Mouse (Mus musculus): ENCODE measurements around the gene Eif5a. TPM values are rescaled to one million over a fixed set of nuclear protein-coding genes. Genes with fewer than 3 reads are reported as not detected.

Gene Eif5a
- total RNA-seq, 2 experiments from 2014 or later, result 402 to 432 TPM

DNA sequence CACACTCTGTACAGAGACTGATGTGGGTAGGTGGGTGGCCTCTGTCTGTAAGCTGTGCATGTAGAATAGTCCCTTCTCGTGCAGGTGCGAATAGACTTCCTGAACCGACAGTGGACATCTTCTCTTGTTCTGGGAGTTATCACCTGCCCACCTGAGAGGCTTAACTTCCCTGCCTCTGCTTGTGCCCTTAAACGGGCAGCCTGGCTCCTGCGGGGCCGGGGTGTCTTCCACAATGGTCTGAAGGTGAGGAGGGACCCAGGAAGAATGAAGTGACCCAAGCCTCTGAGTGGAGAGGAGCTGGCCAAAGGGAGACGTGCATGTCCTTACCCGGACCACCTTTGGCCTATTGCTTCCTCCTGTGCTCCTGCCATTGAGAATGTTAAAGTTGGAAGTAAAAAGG is 11.6 kb downstream of the Eif5a start:
- DNase-seq, result no peak
- intact Hi-C loops (cut with DNase I), result no loop called here

DNA sequence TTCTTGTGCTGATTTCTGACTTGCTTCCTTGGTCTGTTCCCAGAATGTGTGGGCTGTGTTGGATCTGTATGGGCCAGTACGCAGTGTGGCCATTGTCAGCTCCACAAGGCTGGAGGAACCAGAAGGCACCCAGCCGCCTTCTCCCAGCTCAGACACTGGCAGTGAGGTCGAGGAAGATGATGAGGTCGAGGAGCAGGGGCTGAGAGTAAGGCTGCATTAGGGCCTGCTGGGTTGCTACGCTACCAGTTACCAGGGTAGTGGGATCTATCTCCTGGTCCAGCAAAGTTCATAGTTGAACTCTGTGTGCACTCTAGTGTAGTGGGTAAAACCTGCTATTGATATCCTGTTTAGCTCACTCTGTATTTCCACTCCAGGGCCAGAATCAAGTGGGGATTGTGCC is 12.6 kb downstream of the Eif5a start:
- intact Hi-C loops (cut with DNase I), result no loop called here
- no peak for DNase-seq

DNA sequence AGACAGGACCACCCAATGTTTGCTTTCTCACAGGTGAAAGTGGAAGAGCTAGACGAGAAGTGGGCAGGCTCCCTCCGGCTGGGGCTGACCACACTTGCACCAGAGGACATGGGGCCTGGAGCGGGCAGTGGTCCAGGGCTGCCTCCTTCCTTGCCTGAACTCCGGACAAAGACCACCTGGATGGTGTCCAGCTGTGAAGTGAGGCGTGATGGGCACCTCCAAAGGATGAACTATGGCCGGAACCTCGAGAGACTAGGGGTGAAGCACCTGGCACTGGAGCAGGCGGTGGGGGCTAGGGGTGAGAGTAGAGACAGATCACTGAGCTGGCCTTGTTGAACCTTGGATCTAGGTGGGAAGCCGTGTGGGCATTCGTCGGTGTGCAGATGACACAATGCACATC is 13.1 kb downstream of the Eif5a start:
- intact Hi-C loops (cut with DNase I), result no loop called here
- DNase-seq, result no peak

DNA sequence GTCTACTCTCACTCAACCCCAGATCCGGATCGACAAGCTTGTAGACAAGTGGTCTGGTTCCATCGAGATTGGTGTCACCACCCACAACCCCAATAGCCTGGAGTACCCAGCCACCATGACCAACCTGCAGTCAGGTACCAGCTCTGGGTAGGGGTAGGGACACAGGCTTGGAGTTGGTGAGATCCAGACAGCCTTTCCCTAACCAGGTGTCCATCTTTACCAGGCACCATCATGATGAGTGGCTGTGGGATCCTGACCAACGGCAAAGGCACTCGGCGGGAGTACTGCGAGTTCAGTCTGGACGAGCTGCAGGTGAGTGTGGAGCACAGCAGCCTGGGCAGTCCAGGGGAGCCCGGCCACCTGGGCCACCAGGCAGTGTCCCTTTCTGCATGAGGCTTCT is 17.4 kb downstream of the Eif5a start:
- no peak for DNase-seq
- intact Hi-C loops (cut with DNase I), result no loop called here

DNA sequence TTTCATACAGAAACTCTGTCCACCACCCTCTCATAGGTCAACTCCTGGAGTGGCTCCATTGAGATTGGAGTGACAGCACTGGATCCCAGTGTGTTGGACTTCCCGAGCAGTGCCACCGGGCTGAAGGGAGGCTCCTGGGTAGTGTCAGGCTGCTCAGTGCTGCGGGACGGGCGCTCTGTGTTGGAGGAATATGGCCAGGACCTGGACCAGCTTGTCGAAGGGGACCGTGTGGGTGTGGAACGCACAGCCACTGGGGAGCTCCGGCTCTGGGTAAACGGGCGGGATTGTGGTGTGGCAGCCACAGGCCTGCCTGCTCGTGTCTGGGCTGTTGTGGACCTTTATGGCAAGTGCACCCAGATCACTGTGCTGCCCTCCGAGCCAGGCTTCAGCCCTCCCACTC is 18.8 kb downstream of the Eif5a start:
- intact Hi-C loops (cut with DNase I), result no loop called here
- DNase-seq, result no peak

DNA sequence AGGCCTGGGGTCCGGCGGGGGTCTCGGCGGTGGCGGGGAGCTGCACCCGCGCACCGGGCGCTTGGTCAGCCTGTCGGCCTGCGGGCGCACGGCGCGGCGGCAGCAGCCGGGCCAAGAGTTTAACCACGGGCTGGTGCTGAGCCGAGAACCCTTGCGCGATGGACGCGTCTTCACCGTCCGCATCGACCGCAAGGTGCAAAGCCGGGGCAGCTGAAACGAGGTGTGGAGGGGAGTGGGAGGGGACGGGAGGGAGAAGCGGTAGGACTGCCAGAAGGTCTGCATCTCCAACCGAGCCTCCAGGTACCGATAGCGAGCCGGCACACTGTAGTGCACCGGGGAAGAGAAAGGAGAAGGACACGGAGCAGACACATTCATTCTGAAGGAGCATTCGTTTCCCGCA is 19.8 kb downstream of the Eif5a start:
- DNase-seq, result no peak
- intact Hi-C loops (cut with DNase I), result no loop called here

DNA sequence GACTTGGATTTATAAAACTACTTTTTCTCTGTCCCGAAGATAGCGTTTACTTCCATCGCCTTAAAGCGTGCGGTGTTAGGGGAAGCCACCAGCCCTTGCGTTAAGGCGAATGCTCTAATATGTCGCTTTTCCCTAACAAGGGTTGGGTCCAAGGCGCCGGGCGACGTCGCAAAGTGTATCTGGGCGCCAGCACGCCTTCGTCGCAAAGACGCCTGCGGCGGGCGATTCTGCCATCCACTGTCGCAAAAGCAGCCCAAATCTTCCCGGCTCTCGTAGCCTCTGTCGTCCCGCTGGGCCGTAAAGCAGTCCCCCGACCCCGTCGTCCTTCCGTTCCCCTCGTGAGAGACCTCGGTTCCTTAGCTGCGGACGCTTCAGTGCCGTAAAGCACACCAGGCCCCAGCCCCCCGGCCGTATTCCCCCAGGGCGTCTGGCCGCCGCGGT is 20.3 kb downstream of the Eif5a start:
- intact Hi-C loops (cut with DNase I), result no loop called here
- DNase-seq, result peak; percentile 89 to 91

DNA sequence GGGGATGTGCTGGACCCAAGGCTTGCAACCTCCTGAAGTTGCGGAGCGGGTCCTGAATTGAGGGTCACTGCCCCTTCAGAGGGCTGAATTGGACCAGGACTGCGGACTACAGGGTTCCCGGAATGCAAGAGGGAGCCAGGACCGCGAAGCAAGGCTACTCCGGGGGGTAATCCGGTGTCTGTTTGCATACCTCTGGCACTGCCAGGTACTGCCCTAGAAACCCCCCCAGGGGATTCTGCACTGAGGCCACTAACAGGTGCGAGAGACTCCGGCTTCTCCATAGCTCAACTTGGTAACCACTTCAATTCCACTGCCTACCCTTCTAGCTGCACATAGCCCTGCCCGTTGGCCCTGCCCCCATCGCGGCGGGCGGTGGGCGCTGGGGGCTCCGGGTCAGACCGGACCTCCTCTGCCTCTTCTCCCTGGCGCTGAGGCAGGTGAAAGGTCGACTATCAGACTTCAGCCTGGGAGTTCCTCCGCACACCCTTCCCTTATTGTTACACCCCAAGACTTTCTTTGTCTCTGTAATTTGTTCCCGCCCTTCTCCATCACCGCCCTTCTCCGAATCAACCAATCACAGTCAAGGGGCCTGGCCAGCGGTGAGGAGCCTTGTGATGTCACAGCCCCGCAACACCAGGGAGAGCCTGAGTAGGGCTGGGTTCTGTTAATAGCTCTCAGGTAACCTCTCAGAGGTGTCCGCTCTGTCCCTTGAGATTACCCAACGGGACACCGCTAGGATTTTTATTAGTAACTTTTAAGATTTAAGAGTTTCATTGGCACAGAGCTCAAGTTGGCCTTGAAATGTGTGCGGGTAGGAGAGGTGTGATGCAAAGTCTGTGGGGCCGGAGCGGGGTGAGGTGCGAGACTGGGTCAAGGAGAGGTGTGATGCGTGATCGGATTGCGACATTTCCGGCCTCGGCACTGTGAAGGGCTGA is 21.0 kb downstream of the Eif5a start, which contains the start of the genes 2810408A11Rik and Neurl4:
TSS of gene 2810408A11Rik (minus strand) at position 517 of the 935 bp plus-strand sequence.
TSS of gene Neurl4 (plus strand) at position 602 of the 935 bp plus-strand sequence.
- DNase-seq, result peak; percentile 76 to 83
- intact Hi-C loops (cut with DNase I), result no loop called here

DNA sequence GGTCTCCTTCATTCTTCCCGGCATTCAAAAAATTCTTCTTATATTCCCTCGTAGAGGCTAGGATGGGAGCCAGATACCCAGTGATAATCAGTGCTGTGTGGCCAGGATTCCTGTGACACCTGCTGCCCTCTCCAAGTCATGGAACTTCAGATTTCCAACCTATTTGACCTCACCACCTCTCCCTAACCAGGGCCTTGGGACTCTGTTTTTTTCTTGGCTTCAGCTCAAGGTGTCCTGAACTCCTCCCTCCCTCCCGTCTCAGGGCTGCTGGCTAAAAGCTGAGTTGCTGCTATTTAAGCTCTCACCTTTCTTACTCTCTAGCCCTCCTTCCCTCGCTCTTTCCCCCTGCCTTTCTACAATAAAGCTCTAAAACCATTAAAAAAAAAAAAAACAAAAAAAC is 21.9 kb downstream of the Eif5a start:
- intact Hi-C loops (cut with DNase I), result no loop called here

DNA sequence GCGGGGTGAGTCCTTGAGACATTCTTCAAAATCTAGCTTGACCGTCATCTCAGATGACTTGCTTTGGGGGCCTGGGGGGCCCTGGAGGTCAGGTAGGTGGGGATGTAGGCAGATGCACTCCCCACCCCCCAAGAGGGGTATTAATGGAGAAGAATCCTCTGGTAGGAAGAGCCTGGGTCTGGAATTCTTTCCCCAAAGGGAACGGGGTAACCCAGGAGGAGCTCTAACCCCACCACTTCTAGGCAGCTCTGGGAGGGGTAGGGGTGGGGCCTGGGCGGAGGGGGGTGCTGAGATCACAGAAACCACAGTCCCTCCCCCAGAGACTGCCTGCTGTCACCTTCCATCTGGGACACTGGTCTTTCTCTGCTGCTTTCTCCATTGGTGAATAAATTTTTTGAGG is 26.5 kb downstream of the Eif5a start, which contains the start of gene Acap1:
TSS of gene Acap1 (minus strand) at position 249 of the 400 bp plus-strand sequence.
- intact Hi-C loops (cut with DNase I), result no loop called here
- no peak for DNase-seq

More for the DNA sequence above, 21.9 kb downstream of the Eif5a start:
- DNase-seq, result no peak

DNA sequence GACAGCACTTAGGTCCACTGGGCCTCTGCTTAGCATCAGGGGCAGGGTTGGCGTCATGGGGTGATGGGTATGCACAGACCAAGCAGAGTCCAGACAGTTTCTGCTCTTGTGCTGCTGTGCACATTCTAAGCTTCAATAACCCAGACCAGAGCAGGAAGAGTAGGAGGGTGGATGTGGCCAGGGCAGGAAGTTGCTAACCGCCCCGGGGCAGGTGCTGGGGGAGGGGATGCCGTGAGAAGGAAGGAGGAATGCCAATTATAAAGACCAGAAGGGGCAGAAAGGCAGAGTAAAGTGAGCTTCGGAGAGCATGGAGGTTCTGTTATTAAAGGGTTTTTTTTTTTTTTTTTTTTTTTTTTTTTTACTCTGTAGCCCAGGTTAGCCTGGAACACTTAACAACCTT is 27.1 kb downstream of the Eif5a start:
- no peak for DNase-seq
- intact Hi-C loops (cut with DNase I), result no loop called here

DNA sequence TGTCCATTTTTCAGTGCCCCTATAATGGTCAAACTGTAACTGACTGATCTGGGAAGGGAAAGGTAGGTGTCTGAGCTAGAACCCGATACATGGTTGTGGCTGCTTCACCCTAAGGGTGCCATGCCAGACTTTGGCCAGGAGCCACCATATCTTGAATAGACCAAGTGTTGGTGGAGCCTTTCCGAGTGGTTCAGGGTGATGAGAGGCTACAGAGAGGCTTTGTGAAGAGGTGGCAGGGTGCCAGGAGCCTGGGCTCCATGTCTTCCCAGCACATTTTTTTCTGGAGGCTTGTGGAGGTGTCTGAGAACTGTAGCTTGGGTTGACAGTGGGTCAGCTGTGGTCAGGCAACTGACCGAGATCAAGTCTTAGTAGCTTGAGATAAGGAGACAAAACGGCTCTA is 30.3 kb downstream of the Eif5a start:
- intact Hi-C loops (cut with DNase I), result no loop called here
- DNase-seq, result no peak

DNA sequence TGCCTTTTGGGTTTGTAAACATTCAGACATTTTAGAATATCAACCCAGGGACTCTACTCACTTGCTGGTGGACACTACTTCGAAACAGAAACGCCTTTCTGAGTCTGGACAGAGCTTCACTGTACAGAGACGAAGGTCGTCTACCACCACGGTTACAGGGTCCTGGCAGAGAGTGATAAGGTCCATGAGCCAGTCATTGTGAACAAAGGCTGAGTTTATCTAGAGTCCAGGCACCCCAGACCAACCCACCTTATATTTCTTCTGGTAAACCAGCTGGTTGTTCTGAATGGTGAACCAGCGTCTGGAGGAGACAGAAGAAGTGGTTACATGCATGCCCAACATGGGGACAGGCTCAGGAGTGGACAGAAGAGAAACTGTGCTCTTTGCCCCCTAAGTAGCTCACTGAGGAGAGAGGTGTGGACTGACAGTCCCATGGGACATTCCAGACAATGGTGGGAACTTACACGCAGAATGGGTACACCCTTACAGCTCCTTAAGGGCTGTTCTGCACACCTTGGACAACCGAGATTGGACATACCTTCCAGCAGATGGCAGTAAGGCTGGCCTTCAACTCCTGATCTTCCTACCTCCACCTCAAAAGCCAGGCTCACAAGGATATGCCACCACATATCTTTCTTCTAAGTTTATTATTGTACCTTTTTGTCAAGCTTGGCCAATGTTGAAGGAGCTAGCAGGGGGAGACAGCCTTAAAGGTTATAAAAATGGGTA is 34.7 kb downstream of the Eif5a start:
- DNase-seq, result no peak
- intact Hi-C loops (cut with DNase I), result no loop called here

DNA sequence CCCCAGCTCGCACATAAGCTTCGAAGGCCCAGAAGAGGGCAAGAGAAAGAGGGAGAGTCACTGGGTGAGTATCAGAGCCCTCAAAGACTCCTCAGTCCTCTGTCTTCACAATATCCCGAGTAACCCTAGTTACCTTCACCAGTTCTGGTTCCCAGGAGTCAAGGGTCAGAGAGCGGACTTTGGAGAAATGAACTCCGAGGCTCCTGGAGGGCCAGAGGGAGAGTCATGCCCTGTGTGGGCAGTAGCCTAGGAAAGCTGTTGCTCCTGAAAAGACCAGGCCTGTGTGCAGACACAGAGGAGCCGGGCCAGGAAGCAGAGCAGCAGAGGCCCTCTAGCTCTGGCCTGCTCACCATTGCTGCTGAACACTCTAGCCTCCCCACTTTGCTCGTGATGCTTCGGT is 37.1 kb downstream of the Eif5a start:
- DNase-seq, result no peak
- intact Hi-C loops (cut with DNase I), result no loop called here

DNA sequence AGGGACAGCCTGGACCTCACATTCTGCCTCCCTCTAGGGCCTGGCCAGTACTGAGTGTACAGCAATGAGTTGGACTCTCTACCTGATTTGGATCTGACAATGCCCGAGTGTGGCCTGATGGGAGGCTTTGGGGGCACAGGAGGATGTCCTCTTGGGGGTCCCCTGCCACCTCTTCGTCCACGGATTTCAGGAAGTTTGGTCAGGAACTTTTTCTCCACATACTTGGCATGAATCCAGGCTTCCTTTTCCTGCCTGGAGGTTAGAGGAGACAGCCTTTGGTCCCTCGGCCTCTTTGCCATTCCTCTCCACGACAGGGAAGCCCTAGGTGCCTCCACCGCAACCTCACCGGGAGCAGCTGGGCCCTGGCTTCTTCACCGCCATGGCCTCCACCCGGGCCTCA is 37.5 kb downstream of the Eif5a start:
- intact Hi-C loops (cut with DNase I), result no loop called here
- no peak for DNase-seq

DNA sequence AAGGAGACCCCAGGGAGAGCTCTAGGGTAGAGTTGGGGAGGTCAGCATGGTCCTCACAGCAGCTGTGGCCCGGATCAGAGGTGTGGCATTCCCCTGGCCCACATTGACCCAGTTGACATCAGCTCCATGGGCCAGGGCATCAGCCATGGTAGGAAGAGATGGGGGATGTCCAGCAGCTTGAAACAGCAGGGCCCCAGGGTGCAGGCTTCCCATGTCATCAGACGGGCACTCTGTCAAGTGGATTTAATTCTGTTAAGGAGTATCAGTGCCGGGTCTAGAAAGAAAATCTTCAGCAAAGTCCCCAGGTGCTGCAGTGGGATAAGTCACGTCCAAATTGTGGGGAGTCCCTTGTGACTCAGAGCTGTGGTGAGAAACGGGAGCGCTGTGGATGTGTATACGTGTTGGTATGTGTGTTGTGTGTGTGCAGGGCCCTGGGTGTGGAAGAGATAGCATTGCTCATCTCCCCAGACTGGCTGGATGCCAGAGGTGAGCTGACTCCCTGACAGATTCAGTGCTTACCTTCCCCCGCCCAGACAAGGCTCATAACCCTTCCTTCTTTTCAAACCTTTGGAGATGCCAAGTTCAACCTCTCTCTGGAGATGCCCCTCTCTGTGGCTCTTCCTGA is 38.1 kb downstream of the Eif5a start:
- intact Hi-C loops (cut with DNase I), result no loop called here
- no peak for DNase-seq

DNA sequence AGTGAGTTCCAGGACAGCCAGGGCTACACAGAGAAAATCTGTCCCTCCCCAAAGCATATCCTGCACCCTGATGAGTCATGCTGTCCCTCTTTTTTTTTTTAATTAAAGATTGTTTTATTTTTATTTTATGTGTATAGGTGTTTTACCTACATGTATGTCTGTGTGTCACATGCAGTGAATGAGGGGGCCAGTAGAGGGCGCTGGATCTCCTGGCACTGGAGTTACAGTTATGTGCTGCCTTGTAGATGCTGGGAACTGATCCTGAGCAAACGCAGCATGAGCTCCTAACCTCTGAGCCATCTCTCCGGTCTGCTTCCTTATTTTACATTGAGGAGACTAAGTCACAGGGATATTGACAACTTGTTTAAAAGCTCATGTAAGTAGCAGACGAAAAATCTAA is 38.7 kb downstream of the Eif5a start:
- DNase-seq, result no peak
- intact Hi-C loops (cut with DNase I), result no loop called here

DNA sequence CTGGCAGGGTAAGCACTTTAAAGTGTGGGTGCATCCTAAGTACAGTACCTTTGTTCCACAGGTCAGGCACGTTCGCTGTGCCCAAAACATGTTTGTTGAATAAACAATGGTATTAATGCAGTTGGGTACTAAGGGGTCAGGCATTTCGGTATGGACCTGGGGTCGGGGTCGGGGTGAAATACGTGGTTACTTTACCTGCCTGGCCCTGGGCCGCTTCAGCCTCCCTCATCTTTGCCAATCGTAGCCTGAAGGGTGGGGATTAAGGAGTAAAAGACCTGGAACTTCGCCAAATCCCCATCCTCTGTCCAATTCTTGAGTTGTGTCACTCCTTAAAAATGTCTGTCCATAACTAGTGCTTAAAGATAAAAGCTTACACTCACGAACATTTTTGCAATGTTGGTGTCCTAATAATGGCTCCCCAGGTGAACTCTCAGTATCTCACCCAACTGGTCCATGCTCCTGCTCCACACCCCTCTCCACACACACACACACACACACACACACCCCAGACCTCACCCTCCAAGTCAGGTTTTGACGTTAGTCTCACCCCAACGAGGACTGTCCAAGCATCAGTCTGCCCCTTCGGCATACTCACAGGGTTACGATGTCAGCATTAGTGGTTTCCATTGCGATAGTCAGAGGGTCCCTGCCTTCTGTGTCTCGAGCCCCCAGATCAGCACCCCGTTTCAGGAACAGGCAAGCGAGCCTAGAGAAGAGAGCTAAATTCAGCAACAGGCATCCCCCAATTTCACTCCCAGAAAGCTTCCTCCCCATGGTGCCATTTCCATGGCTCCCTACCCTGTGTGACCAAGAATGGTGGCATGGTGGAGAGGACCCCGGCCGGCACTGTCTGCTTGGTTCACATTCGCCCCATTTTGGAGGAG is 39.7 kb downstream of the Eif5a start:
- intact Hi-C loops (cut with DNase I), result no loop called here
- DNase-seq, result no peak

DNA sequence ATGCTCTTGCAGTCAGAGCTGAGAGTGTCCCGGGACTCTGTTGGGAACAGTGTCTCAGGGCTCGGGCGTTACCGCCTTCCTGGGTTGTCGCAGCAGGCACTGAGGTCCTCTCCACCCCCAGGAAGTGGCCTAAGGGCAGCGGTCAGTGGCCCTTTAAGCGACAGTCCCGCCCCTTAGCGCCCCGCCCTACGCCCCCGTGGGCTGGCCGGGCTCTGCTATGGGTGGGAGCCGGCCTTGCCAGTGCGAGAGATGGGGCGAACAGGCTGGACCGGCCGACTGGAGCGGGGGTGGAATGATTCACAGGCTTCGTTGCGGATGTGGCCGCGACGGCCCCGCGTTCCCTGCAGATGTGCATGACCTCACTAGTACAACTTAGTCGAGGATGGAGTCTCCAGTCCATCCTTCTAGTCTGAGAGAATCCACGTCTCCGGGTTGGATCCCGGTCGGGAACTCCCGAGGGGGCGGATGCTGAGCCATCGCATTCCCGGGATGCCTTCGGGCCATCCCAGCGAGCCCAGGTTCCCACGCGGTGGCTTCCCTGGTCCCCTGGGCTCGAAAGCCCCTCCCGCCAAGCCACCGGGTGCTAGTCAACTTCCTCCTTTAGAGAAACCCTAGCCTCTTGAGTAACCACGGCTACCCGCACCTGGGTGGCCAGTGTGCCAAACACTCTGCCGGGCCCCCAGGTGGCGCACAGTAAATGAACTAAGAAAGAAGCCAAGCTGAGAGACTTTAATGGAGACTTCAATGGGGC is 40.7 kb downstream of the Eif5a start, which contains the start of gene Kctd11:
TSS of gene Kctd11 (minus strand) at position 554 of the 751 bp plus-strand sequence.
- intact Hi-C loops (cut with DNase I), result no loop called here
- DNase-seq, result peak; percentile 88 to 92

Data from gastrocnemius, postnatal 36 days (tissue).